Mouse (Mus musculus) G1E (cell line): ENCODE results near the gene Tmc8. TPM values are rescaled to one million over a fixed set of nuclear protein-coding genes. Genes with fewer than 3 reads are reported as not detected.

Source experiments
- ATAC-seq: 2 replicates; pipeline ENCODE4 v1.8.0; 2016; ENCODE audit warnings: mild to moderate bottlenecking; ENCODE audit not compliant: insufficient number of reproducible peaks, poor library complexity, low FRiP score, severe bottlenecking; ENCODE audit errors: extremely low read depth
- DNase-seq: peaks from one replicate; pipeline ENCODE4 v3.0.0; 2012; ENCODE audit warnings: low spot score
- H3K27me3 ChIP-seq: 2 replicates; pipeline ENCODE4 v1.6.1; 2012; ENCODE audit warnings: mild to moderate bottlenecking, low read length, inconsistent platforms; ENCODE audit not compliant: insufficient read depth
- H3K36me3 ChIP-seq: replicated peaks from 2 replicates; pipeline ENCODE3; 2012; ENCODE audit warnings: mild to moderate bottlenecking, inconsistent platforms
- H3K4me1 ChIP-seq: 2 replicates; pipeline ENCODE4 v1.6.1; 2012; ENCODE audit warnings: low read depth, low read length, inconsistent platforms, mixed read lengths; ENCODE audit not compliant: insufficient read depth
- H3K4me3 ChIP-seq: 2 replicates; pipeline ENCODE4 v1.5.1; 2012; ENCODE audit warnings: low read depth, mild to moderate bottlenecking, inconsistent platforms, low read length, moderate library complexity, mixed read lengths
- H3K9me3 ChIP-seq: replicated peaks from 2 replicates; pipeline ENCODE4 v1.6.1; 2012; ENCODE audit warnings: inconsistent platforms
- CTCF ChIP-seq: IDR thresholded peaks from 2 replicates; pipeline ENCODE4 v1.5.1; 2012; ENCODE audit warnings: low read depth, low read length, inconsistent platforms, mixed read lengths
- GATA1 ChIP-seq: IDR thresholded peaks from 2 replicates; pipeline ENCODE4 v1.6.1; 2012; ENCODE audit warnings: borderline replicate concordance, low read length, inconsistent platforms, mixed read lengths
- GATA2 ChIP-seq: IDR thresholded peaks from 2 replicates; pipeline ENCODE4 v1.6.1; 2012; ENCODE audit warnings: low read depth, low read length, inconsistent platforms, borderline replicate concordance
- POLR2AphosphoS5 ChIP-seq: IDR thresholded peaks from 2 replicates; pipeline ENCODE4 v1.6.1; 2012; ENCODE audit warnings: low read depth, low read length, inconsistent platforms; ENCODE audit not compliant: insufficient replicate concordance
- TAL1 ChIP-seq: conservative IDR thresholded peaks from 2 replicates; pipeline ENCODE4 v1.6.1; 2012; ENCODE audit warnings: low read depth, low read length, inconsistent platforms, mixed read lengths
- polyA plus RNA-seq: library from polyadenylated mRNA; stranded (reverse); fragments of >175 nt; gene quantifications from 2 replicates; pipeline ENCODE4 v1.2.3, GENCODE M21; 2012
- total RNA-seq, 2 experiments: library from RNA; stranded (forward) in 1 of 2; stranded (reverse) in 1 of 2; fragments of 200-1000 nt in 1 of 2; fragments of >200 nt in 1 of 2; fragmentation: Nextera tagmentation in 1 of 2; gene quantifications; 2 replicates each; pipeline ENCODE4 v1.2.3; 2014 to 2017

Gene Tmc8
- total and polyA plus RNA-seq, 3 experiments: 3.4 to 43.8 (median 26.9) TPM

GRCm38 (mm10) chr11:117839021-117839420, 57.1 kb downstream of the Tmc8 start:
- Histone ChIP-seq H3K36me3 (peaks cover 4% of the 10 kb centered on the region), H3K4me3 (no peak overlapping the region), H3K4me1 (peaks cover 24% of the 10 kb centered on the region), H3K9me3 (no peaks in the 10 kb centered on the region), H3K27me3 (peaks cover 15% of the 10 kb centered on the region)
- DNase-seq (no peak), ATAC-seq (no peak)
- TF ChIP-seq TAL1 (no peak), POLR2AphosphoS5 (no peak), GATA2 (no peak), CTCF (no peak), GATA1 (no peak)

GRCm38 (mm10) chr11:117840910-117841309, 59.0 kb downstream of the Tmc8 start:
- Histone ChIP-seq H3K4me1 (peaks cover 22% of the 10 kb centered on the region), H3K4me3 (no peak overlapping the region), H3K36me3 (no peaks in the 10 kb centered on the region), H3K9me3 (no peaks in the 10 kb centered on the region), H3K27me3 (peaks cover 15% of the 10 kb centered on the region)
- no peak for TF ChIP-seq GATA2
- TF ChIP-seq TAL1: no peak
- TF ChIP-seq CTCF: no peak
- TF ChIP-seq GATA1: no peak
- TF ChIP-seq POLR2AphosphoS5: no peak
- no peak for DNase-seq
- ATAC-seq: no peak

Other genes with a start within 250 kb of the Tmc8 start
- 40.5 and 47.5 TPM in 2 replicates for gene Tnrc6c, start 127.8 kb upstream of the Tmc8 start, total RNA-seq (2014; fragmentation: Nextera tagmentation)
- 18.4 and 19.2 TPM in 2 replicates for gene Tnrc6c, start 127.8 kb upstream of the Tmc8 start, total RNA-seq (2017)
- gene Tnrc6c, start 127.8 kb upstream of the Tmc8 start, polyA plus RNA-seq: 19.1 and 21.5 TPM in 2 replicates
- gene Tmc6, start 122 bp downstream of the Tmc8 start, total RNA-seq (2014; fragmentation: Nextera tagmentation): 16.5 and 27.3 TPM in 2 replicates
- gene Tmc6, start 122 bp downstream of the Tmc8 start, total RNA-seq (2017): 9.6 and 12.2 TPM in 2 replicates
- 25.3 and 32.3 TPM in 2 replicates for gene Tmc6, start 122 bp downstream of the Tmc8 start, polyA plus RNA-seq
- 5.0 and 20.9 TPM in 2 replicates for gene 6030468B19Rik, start 15.6 kb downstream of the Tmc8 start, total RNA-seq (2014; fragmentation: Nextera tagmentation)
- 3.3 and 4.2 TPM in 2 replicates for gene 6030468B19Rik, start 15.6 kb downstream of the Tmc8 start, total RNA-seq (2017)
- 10.3 and 11.7 TPM in 2 replicates for gene 6030468B19Rik, start 15.6 kb downstream of the Tmc8 start, polyA plus RNA-seq
- 8.7 TPM in 2 replicates for gene Gm20708, start 27.6 kb downstream of the Tmc8 start, total RNA-seq (2014; fragmentation: Nextera tagmentation)
- 0.29 TPM in 1 of 2 replicates, not detected in the other for gene Gm20708, start 27.6 kb downstream of the Tmc8 start, total RNA-seq (2017)
- 0.07 and 0.09 TPM in 2 replicates for gene Gm20708, start 27.6 kb downstream of the Tmc8 start, polyA plus RNA-seq
- gene Syngr2, start 27.6 kb downstream of the Tmc8 start, total RNA-seq (2014; fragmentation: Nextera tagmentation): 221 and 236 TPM in 2 replicates
- gene Syngr2, start 27.6 kb downstream of the Tmc8 start, total RNA-seq (2017): 95.8 and 105 TPM in 2 replicates
- gene Syngr2, start 27.6 kb downstream of the Tmc8 start, polyA plus RNA-seq: 189 and 211 TPM in 2 replicates
- 8.1 and 23.0 TPM in 2 replicates for gene Afmid, start 43.8 kb downstream of the Tmc8 start, total RNA-seq (2014; fragmentation: Nextera tagmentation)
- 6.4 and 6.9 TPM in 2 replicates for gene Afmid, start 43.8 kb downstream of the Tmc8 start, total RNA-seq (2017)
- gene Afmid, start 43.8 kb downstream of the Tmc8 start, polyA plus RNA-seq: 3.5 and 3.7 TPM in 2 replicates
- gene Tk1, start 44.0 kb downstream of the Tmc8 start, total RNA-seq (2014; fragmentation: Nextera tagmentation): 63.5 and 75.8 TPM in 2 replicates
- 73.2 and 85.0 TPM in 2 replicates for gene Tk1, start 44.0 kb downstream of the Tmc8 start, total RNA-seq (2017)
- 51.3 and 77.0 TPM in 2 replicates for gene Tk1, start 44.0 kb downstream of the Tmc8 start, polyA plus RNA-seq
- gene Birc5, start 67.2 kb downstream of the Tmc8 start, total RNA-seq (2014; fragmentation: Nextera tagmentation): 82.6 and 131 TPM in 2 replicates
- gene Birc5, start 67.2 kb downstream of the Tmc8 start, total RNA-seq (2017): 228 and 241 TPM in 2 replicates
- 149 and 184 TPM in 2 replicates for gene Birc5, start 67.2 kb downstream of the Tmc8 start, polyA plus RNA-seq
- not detected in 2 replicates for gene Tmem235, start 78.7 kb downstream of the Tmc8 start, total RNA-seq (2014; fragmentation: Nextera tagmentation)
- gene Tmem235, start 78.7 kb downstream of the Tmc8 start, total RNA-seq (2017): 0.12 TPM in 1 of 2 replicates, not detected in the other
- not detected in 2 replicates for gene Tmem235, start 78.7 kb downstream of the Tmc8 start, polyA plus RNA-seq
- gene Tha1, start 91.4 kb downstream of the Tmc8 start, total RNA-seq (2014; fragmentation: Nextera tagmentation): not detected in 2 replicates
- gene Tha1, start 91.4 kb downstream of the Tmc8 start, total RNA-seq (2017): not detected in 2 replicates
- gene Tha1, start 91.4 kb downstream of the Tmc8 start, polyA plus RNA-seq: not detected in 2 replicates
- 1.3 TPM in 1 of 2 replicates, not detected in the other for gene Socs3, start 188.0 kb downstream of the Tmc8 start, total RNA-seq (2014; fragmentation: Nextera tagmentation)
- 3.8 and 5.6 TPM in 2 replicates for gene Socs3, start 188.0 kb downstream of the Tmc8 start, total RNA-seq (2017)
- 2.5 and 2.9 TPM in 2 replicates for gene Socs3, start 188.0 kb downstream of the Tmc8 start, polyA plus RNA-seq
- gene Pgs1, start 204.2 kb downstream of the Tmc8 start, total RNA-seq (2014; fragmentation: Nextera tagmentation): 9.7 and 10.0 TPM in 2 replicates
- 17.6 and 18.8 TPM in 2 replicates for gene Pgs1, start 204.2 kb downstream of the Tmc8 start, total RNA-seq (2017)
- 36.9 and 37.6 TPM in 2 replicates for gene Pgs1, start 204.2 kb downstream of the Tmc8 start, polyA plus RNA-seq